Mouse (Mus musculus) yolk sac, embryonic 10.5 days (tissue): ENCODE measurements around the gene Adam22.

Experiments used
- DNase-seq: peaks from one replicate; pipeline ENCODE4 v3.0.0-alpha.2; 2017; ENCODE audit warnings: low spot score

Adam22 gene

DNA sequence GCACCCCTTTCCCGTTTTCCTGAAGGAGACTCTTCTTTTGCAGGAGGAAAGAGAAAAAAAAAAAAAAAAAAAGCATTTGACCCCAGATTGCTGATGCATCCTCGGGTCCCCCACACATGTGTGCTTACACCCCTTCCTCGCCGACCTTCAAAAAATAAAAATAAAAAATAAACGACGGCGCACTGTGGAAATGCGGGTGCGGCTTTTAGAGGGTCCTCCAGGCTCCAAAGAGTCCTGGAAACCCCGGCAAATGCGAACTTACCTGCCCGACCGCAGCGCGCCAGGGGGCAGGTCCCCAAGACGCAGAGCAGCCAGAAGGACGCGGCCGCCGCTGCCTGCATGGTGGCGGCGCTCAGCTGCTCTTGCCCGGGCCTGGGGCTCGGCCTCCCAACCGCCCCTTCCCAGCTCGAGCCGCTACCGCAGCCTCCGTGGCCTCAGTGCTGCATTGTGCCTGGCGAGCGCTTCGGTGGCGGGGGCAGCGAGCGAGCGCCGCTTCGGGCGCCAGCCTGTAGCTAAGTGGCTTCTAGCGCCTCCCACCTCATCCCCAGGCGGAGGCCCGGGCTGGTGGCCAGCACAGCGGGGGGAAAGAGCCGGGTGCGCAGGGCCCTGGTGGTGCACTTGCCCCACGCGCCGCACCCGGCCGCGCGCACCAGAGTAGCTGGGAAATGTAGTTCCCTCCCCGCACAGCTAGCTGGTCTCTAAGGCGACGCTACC lies at the start of gene Adam22:
Gene Adam22 (minus strand): TSS at position 547 of the 714 bp plus-strand sequence.
- peak; percentile 38 for DNase-seq

DNA sequence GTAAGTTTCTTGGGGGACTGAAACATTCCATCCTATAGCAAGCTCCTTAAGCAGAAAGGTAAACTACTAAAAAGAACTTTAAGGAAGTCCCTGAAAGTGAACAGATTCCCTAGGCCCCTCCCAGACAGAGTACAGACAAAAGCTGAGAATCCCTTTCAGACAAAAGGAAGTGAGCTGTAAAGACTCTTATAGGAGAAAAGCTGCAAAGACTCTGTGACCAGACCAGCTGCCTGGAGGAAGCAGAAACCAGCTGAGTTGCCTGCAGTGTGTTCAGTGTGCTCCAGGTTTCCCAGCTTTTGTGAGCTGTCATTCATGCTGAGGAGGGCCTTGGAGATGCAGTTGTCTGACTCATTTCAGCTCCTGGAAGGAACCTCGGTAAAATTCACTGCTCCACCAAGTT lies 49.5 kb upstream of the Adam22 start:
- no peak for DNase-seq

DNA sequence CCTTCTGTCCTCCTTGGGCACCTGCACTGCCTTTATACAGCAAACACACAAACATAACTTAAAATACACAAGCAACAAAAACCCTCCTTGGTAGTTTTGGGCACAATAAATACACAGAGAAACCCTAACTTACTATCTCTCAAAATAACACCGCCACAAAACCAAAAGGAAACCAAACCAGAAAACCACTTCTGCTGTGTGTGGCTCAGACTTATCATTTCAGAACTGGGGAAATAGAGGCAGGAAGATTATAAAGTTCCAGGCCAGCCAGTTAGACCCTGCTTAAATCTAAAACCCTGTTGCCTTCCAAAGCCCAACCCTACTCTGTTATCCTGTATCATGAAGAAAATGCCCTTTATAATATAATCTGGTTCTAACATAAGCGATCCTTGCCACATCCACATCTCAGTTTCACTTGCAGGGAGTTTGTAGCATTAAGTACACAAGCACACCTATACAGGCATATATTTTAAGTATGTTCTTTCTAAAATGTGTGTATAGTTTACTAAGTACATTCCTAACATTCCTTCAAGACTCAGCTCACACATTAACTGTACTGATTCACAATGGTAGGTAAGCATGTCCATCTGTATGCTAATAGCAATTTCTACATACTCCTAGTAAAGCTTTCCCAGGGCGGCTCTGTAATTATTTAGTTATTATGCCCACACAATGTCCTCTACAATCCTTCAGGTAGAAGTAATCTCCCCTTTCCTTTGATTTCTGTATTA lies 48.9 kb upstream of the Adam22 start:
- no peak for DNase-seq

DNA sequence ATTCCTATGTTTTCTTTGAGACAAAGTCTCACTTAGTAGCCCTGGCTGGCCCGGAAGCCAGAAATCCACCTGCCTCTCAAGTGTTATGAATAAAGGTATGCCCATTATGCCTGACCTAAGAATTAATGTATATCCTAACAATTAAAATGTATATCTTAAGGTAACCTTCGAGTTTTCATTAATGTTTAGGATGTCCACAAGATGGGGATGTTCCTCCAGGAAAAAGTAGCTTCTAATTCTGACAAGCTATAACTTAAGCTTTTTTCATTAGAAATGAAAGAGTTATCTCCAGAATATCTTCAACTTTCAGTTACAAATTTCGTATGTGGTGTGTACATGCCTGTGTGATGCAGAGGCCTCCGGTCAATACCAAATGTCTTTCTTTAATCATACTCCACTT lies 40.8 kb upstream of the Adam22 start:
- no peak for DNase-seq

DNA sequence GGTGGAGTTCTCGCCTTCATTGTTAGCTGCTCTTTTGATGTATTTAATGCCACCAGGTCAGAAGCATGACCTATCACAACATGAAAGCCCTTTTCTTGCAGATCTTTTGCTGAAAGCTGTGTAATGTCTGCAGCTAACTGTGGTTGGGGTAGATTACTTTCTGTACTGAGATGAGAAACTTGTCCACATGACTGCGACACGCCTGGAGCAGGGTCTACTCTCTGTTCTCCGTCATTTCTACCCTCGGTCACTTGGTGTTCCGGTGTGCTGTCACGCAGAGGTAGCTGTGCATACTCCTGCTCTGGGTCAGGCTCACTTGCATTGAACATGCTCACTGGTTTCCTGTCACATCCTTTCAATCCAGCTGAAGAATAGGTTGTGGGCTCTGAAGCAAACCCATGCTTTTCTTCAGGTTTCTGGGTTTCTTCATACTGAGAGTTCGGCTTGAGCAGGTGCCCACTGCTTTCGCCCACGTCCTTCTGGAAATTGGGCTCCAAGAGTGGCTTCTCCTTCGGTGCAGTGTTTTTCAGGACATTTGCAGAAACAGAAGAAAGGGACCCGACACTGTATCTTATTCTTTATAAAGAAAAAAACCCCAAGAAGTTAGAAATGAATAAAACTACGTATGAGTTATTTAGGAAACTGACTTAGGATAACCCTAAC lies 29.8 kb upstream of the Adam22 start:
- DNase-seq: no peak

DNA sequence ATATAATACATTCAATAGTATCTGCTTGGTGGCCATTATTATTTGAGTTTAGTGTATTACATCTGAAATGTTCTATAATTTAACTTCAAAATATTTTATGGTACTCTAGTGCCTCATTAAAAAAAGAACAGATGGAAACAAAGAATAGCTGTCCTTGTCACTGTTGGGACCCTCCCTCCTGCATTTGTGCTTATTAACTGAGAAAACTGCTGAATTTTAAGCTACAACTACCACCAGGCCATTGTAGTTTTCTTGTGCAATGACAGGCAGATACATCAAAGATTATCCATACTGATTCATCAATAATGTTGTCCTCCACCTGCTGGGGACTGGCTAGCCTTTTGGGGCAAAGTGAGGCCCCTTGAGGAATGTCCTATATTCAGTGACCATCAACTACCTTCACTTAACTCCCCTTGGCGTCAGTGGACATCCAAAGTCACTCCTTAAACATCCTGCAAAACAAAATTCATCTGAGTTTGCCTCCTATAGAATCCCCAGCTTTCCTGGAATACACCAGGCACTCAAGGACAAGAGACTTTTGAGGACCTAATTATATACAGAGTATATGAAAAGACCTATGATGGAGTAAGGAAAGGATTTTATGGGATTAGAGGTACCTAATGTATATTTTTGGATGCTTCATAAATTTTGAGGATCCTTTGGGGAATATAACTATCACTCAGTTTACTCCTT lies 26.1 kb upstream of the Adam22 start:
- DNase-seq: no peak

DNA sequence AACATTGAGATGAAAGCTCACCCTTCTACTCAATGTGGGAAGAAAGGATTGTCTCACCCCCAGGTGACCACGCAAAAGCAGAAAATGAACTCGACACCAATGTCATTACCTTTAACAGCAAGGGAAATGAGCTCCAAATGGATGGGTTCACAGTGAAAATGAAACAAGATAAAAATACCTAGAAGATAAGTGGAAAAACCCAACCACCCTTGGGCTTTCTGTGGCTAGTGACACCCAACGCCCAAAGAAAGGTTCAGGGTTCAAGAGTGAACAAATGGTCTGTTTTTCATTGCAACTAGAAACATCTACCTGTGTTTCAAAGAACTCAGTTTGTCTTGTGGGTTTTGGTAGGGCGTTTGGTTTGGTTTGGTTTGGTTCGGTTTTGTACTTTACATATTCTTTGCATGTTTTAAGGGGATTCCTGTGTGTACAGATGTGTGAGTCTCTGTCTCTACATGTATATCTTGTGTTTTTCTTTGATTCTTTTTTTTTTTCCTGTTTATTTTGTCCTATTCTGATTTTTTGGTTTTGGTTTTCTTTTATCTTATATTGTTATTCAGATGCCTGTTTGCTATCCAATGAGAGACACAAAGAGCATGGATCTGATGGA lies 6.4 kb upstream of the Adam22 start:
- no peak for DNase-seq

DNA sequence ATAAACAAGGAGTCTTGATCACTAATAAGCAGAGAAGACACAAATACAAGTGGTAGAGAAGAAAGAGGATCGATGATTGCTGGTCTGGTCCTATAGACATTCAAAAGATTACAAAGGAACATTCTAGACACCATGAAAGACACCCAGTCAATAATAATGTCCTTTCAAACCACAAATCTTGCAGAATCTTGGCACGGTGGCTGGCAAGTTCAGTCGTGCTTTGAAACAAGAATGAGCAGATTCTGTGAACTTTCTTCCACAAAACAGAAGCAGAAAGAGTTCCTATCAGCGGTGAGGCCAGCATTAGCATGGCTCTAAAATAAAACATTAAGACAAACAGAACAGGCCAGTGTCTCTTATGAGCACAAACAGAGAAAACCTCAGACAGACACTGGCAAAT lies 5.5 kb upstream of the Adam22 start:
- no peak for DNase-seq

DNA sequence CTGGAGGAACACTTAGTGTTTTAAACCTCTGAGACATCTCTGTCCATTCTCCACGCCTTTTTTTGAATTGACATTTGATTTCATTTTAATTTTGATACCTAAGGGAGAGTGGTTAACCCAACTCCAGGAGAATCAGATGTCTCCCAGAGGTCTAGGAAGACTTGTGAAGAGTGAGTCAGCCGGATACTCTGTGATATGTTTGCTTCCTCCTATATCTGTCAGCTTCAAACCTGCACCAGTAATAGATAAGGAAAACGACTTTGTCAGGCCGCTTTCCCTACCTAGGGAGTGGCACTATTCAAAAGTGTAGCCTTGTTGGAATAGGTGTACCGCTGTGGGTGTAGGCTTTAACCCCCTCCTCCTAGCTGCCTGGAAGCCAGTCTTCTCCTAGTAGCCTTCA lies 821 bp upstream of the Adam22 start:
- DNase-seq: no peak

DNA sequence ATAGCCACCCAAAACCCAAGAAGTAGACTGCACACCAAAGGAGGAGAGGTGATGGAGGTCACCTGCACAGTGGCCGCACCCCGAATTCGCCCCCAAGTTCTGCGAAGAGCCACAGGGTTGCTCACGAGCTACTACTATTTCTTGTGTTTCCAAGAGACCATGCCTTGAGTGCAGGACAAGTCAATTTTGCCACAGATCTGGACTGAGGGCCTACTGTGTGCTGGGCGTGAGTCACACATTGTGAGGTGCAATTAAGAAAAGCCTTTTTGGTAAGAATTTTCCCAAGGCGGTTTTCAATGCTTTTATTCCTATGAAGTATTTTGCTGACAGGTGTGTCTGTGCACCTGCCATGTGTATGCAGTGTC lies 350 bp upstream of the Adam22 start:
- DNase-seq: no peak

DNA sequence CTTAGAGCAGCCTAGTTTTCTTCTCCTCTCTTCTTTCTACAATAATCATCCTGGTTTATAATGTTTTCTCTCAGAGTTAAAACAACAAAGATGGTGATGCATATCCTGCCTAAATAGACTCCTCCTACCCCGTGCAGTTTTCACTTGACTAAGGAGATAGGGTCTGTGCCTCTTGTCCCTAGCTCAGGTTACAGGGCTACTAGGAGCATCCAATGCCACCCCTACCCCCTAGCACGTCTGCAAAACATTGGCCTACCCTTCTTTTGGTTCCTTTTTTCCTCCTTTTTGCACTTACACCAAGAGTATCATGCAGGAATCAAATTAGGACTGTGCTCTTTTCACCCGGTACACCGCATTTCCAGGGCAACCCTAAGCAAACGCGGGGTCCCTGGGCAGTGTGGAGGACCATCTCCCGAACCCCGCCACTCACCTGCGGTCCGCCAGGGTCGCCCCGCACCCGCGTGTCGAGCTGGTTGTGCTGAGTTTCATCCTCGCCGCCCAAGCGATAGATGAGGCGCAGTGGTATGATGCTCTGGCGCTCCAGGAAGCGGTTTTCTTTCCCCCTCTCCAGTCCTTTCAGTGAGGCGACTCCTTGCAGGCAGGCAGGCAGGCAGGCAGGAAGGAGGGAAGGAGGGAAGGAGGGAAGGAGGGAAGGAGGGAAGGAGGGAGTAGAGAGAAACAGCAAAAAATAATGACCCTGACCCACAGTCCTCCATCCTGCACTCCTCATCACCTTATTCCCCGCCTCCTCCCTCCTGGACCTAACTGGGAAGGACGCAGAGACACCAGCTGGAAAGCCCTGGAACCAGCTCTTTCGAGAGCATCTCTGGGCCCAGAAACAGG lies 968 bp downstream of the Adam22 start:
- DNase-seq: no peak

DNA sequence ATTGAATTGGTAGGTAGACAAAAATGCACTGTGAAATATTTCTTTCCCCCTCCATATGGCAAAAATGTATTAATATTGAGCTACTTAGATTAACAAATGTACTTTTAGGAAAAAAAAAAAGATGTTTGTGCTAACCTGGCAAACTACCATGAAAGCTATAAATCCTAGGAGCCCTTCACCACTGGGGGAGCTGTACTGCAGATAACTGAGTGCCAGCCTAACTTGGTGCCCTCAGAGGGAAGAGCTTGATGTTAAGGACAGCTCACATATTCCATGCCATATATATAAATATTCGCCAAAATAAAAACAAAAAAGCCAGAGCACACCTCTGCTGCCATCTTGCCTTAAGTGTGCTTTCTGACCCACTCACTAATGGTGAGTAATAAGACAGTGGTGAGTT lies 5.6 kb downstream of the Adam22 start:
- DNase-seq: no peak

DNA sequence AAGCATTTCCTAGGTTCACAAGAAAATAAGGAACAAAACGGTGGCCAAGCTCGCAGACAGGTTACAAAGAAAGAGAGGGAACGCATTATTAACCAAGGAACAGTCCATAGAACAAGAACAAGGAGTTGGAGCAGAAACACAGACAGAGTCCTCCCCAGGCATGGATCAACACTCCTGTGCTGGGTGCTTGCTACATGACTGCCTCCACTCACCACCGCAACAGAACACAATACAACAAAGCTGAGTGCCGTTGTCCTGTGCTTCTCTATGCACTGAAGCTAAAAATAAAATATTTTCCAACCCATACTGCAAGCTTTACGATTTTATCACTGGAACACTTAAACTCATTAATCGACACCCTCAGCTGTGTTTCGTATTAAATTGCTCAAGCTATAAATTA lies 10.3 kb downstream of the Adam22 start:
- DNase-seq: no peak

DNA sequence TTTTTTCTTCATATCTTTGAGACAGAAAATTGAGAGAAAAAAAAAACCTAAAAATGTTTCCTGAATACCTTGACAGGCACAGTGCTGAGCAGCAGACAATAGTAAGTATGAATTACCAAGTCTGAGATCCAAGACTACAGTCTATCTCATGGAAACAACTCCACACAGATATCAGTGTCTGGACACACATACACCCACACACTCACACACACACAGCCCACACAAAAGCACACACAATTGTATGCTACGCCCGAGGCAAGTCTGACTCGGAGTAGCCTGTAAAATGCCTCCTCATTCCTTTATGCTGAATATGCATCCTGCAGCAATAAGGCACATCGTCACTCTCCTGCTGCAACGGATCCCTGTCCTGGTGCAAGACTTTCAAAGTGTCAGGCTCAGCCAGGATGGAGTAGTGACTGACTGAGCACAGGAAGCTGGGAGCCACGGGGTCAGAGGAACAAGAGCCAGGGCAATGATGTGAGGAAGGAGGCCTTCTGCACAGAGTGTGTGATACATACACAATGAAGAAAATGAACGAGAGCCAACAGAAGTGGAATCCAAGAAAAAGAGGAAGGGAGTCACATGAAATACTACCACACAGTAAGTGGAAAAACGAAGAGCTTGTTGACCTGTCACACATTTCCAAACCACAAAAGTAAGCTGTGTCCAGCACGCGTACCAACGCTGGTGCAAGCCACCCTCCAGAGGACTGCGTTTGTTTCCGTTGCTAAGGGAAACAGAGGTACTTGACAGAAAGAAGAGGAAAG lies 10.9 kb downstream of the Adam22 start:
- DNase-seq: no peak

DNA sequence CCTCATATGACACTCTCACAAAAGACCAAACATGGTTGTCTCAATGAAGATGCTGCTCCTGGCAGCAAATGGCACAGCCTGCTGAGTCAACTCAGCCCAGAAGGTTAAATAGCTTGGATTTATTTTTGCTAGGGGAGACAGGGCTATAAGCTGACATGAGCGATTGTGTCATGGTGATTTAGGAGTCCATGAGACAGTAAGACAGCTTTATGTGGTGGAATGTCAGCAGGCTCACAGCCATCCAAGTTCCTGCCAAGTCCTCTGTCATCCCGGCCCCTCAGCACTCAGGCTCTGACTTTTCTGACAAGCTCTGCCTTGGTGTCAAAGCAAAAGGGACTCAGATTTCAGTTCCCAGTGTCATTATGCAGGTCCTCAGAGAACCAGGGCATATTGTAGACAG lies 11.6 kb downstream of the Adam22 start:
- DNase-seq: no peak

DNA sequence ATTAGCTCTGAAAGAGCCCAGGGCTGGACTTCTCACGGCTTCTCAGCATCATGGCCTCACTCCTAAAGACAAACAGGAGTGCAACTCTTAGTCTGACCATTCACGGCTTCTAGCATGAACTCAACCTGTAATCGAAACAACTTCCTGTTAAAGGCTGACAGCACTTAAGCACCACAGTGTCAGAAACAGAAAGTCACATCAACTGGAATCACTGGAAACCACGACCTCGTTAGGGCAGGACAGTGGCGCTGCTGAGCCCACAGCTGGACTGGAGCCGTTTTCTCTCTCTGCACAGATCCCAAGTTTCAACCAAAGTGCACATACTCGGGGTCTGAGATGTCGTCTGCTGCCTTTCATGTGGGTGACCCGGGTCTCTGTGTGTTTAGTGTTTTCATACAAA lies 18.4 kb downstream of the Adam22 start:
- DNase-seq: no peak

DNA sequence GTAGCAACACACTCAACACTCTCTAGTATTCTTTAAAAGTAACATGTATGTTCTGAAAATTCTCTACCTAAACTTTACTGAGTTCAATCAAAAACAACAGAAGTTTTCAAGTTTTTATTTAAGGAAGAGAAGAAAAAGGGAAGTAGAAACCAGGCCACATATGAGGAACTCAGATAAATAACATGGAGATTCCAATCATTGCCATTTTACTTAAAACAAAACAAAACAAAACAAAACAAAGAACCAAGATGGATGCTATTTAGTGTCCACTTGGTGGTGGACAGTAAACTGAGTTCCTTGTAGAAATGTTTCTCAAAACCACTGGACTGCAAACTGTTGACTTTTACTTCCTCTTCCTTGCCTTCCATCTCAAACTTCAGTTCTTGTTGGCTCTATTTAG lies 21.6 kb downstream of the Adam22 start:
- no peak for DNase-seq

DNA sequence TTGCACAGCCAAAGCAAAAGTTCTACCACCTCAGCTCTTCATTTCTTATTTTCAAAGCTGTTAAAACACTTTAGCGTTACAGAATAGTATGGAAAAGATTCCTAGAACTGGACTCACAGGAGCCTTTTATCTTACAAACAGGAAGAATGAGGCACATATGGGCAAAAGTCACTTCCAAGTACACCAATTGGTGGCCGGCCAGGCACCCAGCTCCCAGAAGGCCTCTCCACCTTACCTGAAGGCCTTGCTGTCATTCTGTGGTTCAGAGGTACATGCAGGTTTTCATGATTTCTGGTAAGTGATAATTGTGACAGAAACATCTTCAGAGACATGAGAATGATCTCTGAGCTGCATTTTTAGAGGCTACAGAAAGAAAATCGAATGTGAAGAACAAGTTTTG lies 24.7 kb downstream of the Adam22 start:
- DNase-seq: no peak

DNA sequence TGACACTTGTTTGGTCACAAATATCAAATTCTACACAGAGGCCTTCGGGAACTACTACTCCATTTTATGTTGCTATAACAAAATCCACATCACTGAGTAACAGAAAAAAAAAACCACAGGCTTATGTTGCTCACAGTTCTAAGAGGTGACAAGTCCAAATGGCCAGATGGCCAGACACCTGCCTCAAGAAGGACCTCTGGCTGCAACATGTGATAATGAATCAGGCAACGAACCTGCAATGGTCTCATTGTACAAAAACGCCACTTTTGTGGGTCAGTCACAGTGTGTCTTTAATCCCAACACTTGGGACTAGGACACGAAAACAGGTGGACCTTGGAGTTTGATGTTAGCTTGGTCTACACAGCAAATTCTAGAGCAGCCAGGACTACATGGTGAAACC lies 26.3 kb downstream of the Adam22 start:
- DNase-seq: no peak

DNA sequence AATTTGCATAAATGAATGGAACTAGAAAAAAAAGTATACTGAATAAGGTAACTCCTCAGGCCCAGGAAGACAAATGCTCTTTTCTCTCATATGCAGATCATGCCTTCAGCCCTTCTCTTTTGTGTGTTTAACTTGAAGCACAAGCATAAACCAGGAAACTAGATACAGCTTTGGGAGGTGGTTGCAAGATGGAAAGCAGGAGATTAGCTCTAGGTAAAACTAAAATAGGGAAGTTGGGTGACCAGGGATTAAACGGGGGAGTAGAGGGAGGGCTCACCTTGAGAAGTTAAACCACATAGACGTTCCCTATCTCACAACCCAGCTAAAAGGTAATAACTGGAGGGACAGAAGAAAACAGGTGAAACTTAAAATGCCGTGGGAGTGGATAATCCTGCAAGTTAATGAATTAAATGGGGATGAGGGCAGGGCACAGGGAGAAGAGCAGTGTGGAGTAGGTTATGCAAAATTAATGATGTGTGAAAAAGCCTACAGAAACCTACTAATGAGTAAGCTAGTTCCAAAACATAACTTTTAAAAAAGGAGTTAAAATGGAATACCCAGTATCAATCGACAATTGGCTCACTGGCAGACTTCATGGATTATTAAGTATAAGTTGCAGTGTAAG lies 40.2 kb downstream of the Adam22 start:
- DNase-seq: no peak
